Mouse (Mus musculus): ENCODE results near the gene Tiam1. TPM values are rescaled to one million over a fixed set of nuclear protein-coding genes. Genes with fewer than 3 reads are reported as not detected.

Tiam1 gene
- total and polyA plus RNA-seq, 2 experiments from 2014 or later = 20.5 to 42.4 TPM

DNA sequence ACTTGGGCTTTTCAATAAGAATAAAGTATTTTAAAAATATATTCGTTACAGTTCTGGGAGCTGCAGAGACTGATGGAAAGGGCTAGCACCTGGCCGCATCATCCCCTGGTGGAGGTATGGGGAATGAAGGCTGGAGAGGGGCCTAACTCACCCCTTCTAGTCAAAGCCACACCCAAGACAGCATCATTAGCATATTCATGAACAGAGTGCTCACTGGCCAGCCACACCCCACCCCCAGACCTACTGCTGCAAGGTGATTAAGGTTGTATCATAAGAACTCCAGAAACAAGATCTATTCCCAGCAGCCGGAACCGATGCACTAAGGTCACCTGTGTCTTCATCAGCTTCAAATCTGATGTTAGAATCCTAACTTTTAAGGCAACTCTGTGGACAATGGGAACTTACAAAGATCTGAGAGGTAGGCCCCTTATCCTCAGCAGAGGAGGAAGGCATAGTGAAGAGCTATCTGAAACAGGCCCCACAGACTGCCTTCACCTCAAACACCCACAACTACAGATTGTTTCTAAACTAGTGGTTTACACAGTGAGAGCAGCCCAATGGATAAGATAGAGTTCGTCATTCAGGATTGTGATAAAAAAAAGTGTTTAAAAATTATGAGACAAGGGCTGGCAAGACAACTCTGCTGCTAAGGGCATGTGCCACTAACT lies 153.1 kb downstream of the Tiam1 start:
- WGBS = 79% methylated on average over 5 of the region's 5 CpGs
- H3K9ac ChIP-seq = no peak overlapping the region

DNA sequence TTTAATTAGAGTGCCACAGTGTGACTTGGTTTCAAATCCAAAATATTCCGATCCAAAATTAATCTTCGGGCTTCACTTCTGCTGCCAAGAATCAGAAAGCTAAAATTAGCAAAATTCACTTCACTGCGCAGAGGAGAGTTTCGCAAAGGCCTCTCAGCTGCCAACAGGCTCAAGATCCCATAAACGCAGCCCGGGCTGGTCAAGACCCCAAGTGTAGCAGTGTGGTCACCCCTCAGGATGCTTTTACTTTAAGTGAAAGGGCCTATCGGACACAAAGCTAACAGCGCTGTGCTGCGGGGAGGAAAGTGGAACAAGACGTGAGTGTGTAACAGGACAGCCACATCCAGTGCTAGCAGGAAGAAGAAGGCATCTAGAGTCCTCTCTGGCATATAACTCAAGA lies 153.8 kb downstream of the Tiam1 start:
- Histone ChIP-seq H3K4me2 (ENCODE audit: low read depth) (no peak overlapping the region), H3K9me3 (ENCODE audit: low read length) (no peaks in the 10 kb centered on the region), H3K4me3 (ENCODE audit: low read depth, low read length) (no peak overlapping the region), H3K9ac (no peak overlapping the region), H3K4me1 (ENCODE audit: insufficient read depth) (0 out of 2 replicates have a peak, but pooled peaks cover 4% of the 10 kb centered on the region), H3K27ac (ENCODE audit: low read depth, low read length) (no peak overlapping the region), H3K27me3 (ENCODE audit: insufficient read depth, low read length) (no peaks in the 10 kb centered on the region), H3K36me3 (ENCODE audit: insufficient read depth) (no peaks in the 10 kb centered on the region)
- 62% methylated on average over 10 of the region's 10 CpGs for WGBS
- ATAC-seq = no peak
- no peak for TF ChIP-seq CTCF (IDR thresholded peaks at IDR 0.05; ENCODE audit: low read depth)
- no peak for DNase-seq

More for the DNA sequence above, 153.1 kb downstream of the Tiam1 start:
- Histone ChIP-seq H3K27me3 (ENCODE audit: insufficient read depth, low read length) (no peaks in the 10 kb centered on the region), H3K27ac (ENCODE audit: low read depth, low read length) (no peak overlapping the region), H3K4me1 (ENCODE audit: insufficient read depth) (0 out of 2 replicates have a peak, but pooled peaks cover 6% of the 10 kb centered on the region), H3K4me2 (ENCODE audit: low read depth) (no peak overlapping the region), H3K4me3 (ENCODE audit: low read depth, low read length) (no peak overlapping the region), H3K36me3 (ENCODE audit: insufficient read depth) (no peaks in the 10 kb centered on the region), H3K9me3 (ENCODE audit: low read length) (no peaks in the 10 kb centered on the region)
- TF ChIP-seq CTCF (IDR thresholded peaks at IDR 0.05; ENCODE audit: low read depth) = no peak
- no peak for ATAC-seq
- DNase-seq = no peak

DNA sequence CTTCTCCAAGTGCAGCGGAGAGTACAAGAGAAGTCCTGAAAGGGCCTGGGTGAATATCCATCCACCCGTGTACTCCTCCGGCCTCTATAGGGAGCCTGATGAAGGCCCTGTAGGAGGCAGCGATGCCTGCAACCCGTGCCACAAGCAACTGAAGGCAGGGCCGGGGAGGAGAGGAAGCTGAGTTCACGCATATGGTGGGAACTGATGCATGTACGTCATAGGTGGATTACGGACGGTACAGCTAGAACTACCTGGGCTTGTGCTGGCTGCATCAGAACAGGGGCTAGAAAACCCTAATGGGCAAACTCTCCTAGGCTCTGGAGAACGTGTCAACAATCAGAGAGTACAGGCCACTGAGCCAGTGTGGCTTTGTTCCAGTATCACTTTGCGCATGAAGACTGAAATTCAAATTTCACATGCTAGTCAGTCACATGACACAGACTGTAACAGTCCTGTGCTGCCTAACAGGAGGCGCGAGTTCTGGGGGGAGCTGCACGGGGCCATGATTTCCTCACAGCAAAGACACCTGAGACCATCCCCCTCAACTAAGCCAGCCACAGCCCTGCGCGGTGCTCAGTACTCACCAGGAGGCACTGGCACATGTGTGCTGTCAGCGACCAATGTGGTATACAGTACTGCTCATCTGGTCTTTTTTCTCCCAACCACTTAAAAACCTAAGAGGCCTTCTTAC lies 156.8 kb downstream of the Tiam1 start:
- WGBS = 68% methylated on average over 18 of the region's 18 CpGs

DNA sequence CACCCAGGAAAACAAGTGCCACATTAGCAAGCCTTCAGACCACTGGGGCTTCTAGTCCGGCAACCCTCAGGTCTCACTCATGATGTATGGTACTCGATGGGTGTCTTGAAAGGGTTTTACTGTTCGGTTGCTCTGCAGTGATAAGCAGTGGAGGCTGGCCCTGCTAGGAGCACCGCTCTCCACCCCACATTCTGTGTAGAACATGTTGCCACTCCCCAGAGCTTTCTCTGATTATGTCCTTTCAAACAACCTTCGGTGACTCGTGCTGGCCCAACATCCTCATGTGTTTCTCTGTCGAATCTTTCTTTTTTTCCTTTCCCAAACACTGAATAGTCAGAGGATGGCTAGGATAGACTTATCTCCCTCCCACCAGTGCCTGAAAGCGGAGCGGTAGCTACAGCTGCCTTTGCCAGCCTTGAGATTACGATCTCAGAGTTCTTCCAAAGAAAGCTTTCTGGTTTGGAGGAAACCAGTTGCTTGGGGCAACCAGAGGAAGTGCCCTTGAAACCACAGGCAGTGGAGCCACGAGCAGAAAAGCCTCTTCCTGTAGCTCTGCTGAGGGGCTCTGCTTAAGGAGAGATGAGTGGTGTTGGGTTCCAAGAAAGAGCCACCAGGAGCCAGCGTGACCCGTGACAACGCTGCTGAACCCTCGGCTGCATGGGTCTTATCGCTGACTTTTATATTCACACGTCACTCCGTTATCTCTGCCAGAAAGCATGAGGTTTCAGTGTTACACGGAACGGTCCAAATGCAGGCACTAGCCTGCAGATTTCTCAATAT lies 157.7 kb downstream of the Tiam1 start:
- no peak for TF ChIP-seq CTCF (IDR thresholded peaks at IDR 0.05; ENCODE audit: low read depth)
- no peak overlapping the region for H3K4me2 ChIP-seq (ENCODE audit: low read depth)
- WGBS = 82% methylated on average over 20 of the region's 20 CpGs

More for the DNA sequence above, 156.8 kb downstream of the Tiam1 start:
- Histone ChIP-seq H3K4me2 (ENCODE audit: low read depth) (no peak overlapping the region), H3K27me3 (ENCODE audit: insufficient read depth, low read length) (no peaks in the 10 kb centered on the region), H3K27ac (ENCODE audit: low read depth, low read length) (no peak overlapping the region), H3K9me3 (ENCODE audit: low read length) (no peaks in the 10 kb centered on the region), H3K9ac (no peak overlapping the region), H3K4me1 (ENCODE audit: insufficient read depth) (0 out of 2 replicates have a peak, but pooled peaks cover 4% of the 10 kb centered on the region), H3K36me3 (ENCODE audit: insufficient read depth) (no peaks in the 10 kb centered on the region), H3K4me3 (ENCODE audit: low read depth, low read length) (no peak overlapping the region)
- ATAC-seq (no peak), DNase-seq (no peak)
- TF ChIP-seq CTCF (IDR thresholded peaks at IDR 0.05; ENCODE audit: low read depth) = no peak

DNA sequence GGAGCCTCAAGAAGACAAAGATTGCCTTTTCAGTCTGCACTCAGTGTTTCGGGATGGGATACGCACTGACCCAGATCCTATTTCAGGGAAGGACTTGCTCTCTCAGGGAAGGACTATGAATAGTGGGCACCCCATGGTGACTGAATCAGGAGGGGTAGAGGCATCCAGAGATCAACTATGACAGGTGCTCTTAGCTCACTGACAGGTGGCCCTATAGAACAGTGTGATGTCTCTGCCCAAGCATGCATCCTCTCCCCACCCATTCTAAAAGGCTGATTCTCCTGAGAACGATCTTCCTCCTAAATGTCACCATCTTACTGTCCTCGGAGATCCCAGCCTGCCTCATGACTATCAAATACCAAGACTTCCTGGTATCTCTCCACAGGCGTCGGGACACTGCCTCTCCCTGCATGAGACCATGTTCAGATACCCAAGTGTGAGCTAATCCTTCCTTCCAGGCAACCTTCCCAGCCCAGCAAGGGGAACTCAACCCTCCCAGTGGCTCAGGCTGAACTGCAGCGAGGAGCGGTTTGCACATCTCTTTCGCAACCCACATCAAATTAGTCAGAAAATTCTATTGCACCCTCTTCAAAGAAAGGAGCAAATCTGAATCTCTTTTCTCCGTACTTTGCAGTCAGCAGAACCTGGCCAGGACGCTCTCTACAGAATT lies 163.4 kb downstream of the Tiam1 start:
- Histone ChIP-seq H3K27me3 (ENCODE audit: insufficient read depth, low read length) (no peaks in the 10 kb centered on the region), H3K4me1 (ENCODE audit: insufficient read depth) (no peaks in the 10 kb centered on the region), H3K4me3 (ENCODE audit: low read depth, low read length) (no peak overlapping the region), H3K36me3 (ENCODE audit: insufficient read depth) (no peaks in the 10 kb centered on the region), H3K4me2 (ENCODE audit: low read depth) (no peak overlapping the region), H3K9me3 (ENCODE audit: low read length) (no peaks in the 10 kb centered on the region), H3K9ac (no peak overlapping the region), H3K27ac (ENCODE audit: low read depth, low read length) (no peak overlapping the region)
- 91% methylated on average over 11 of the region's 11 CpGs for WGBS
- no peak for TF ChIP-seq CTCF (IDR thresholded peaks at IDR 0.05; ENCODE audit: low read depth)
- ATAC-seq (no peak), DNase-seq (no peak)

More for the DNA sequence above, 157.7 kb downstream of the Tiam1 start:
- ATAC-seq (peak; percentile 66), DNase-seq (no peak)
- H3K27me3 ChIP-seq (ENCODE audit: insufficient read depth, low read length) = no peaks in the 10 kb centered on the region
- no peaks in the 10 kb centered on the region for H3K36me3 ChIP-seq (ENCODE audit: insufficient read depth)
- H3K9me3 ChIP-seq (ENCODE audit: low read length) = no peaks in the 10 kb centered on the region
- H3K4me1 ChIP-seq (ENCODE audit: insufficient read depth) = 0 out of 2 replicates have a peak, but pooled peaks cover 4% of the 10 kb centered on the region
- H3K27ac ChIP-seq (ENCODE audit: low read depth, low read length) = no peak overlapping the region
- H3K4me3 ChIP-seq (ENCODE audit: low read depth, low read length) = no peak overlapping the region
- no peak overlapping the region for H3K9ac ChIP-seq

DNA sequence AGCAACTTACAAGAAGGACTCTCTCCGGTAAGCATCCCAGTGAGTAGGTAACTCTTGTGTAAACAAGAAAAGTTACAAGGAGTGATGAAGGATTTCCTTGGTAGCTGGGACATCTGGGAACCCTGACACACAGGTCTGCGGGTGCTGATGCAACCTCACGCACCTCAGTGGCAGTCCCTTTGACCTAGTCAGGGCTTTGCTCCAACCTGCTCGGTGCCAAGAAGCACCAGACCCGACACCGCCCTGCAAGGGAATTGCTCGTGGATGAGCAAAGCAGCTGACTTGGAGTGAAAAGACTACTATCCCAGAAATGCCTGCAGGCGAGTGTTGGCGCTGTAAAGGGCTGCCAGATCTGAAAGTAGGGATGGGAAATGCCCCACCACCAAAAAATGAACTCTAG lies 168.1 kb downstream of the Tiam1 start:
- H3K27ac ChIP-seq (ENCODE audit: low read depth, low read length) = no peak overlapping the region
- H3K9ac ChIP-seq = no peak overlapping the region
- no peak for TF ChIP-seq CTCF (IDR thresholded peaks at IDR 0.05; ENCODE audit: low read depth)
- H3K27me3 ChIP-seq (ENCODE audit: insufficient read depth, low read length) = no peaks in the 10 kb centered on the region
- no peak overlapping the region for H3K4me2 ChIP-seq (ENCODE audit: low read depth)
- no peaks in the 10 kb centered on the region for H3K4me1 ChIP-seq (ENCODE audit: insufficient read depth)
- DNase-seq (no peak), ATAC-seq (no peak)
- H3K4me3 ChIP-seq (ENCODE audit: low read depth, low read length) = no peak overlapping the region
- H3K9me3 ChIP-seq (ENCODE audit: low read length) = no peaks in the 10 kb centered on the region
- no peaks in the 10 kb centered on the region for H3K36me3 ChIP-seq (ENCODE audit: insufficient read depth)
- WGBS = 96% methylated on average over 9 of the region's 9 CpGs
